Mouse (Mus musculus): ENCODE measurements around the gene Arhgef3. TPM values are rescaled to one million over a fixed set of nuclear protein-coding genes. Genes with fewer than 3 reads are reported as not detected.
A peak's percentile ranks its signal among the peaks of the same experiment; 100 is the strongest.

Arhgef3 gene
- polyA plus RNA-seq, 1 experiment from 2014 or later = 37.3 TPM

- peak; percentile 81 for ATAC-seq
- peak overlapping the region; percentile 98 for H3K9ac ChIP-seq (replicated peaks; ENCODE audit: low read depth)
- peak overlapping the region; percentile 100 for H3K27ac ChIP-seq (ENCODE audit: low read length)
- no peaks in the 10 kb centered on the region for H3K36me3 ChIP-seq (ENCODE audit: insufficient read depth, low read length)
- H3K9me3 ChIP-seq (ENCODE audit: low read length) = no peaks in the 10 kb centered on the region
- no peaks in the 10 kb centered on the region for H3K4me1 ChIP-seq (ENCODE audit: insufficient read depth, low read depth, low read length)
- DNase-seq (ENCODE audit: low spot score) = peak; percentile 95
- WGBS = under 1% methylated on average over 52 of the region's 78 CpGs
- TF ChIP-seq CTCF (IDR thresholded peaks at IDR 0.05) (no peak), EP300 (IDR thresholded peaks at IDR 0.05) (no peak)
- H3K27me3 ChIP-seq (replicated peaks; ENCODE audit: insufficient read depth, low read length) = no peaks in the 10 kb centered on the region
- H3K4me3 ChIP-seq (ENCODE audit: low read depth, low read length) = peak overlapping the region; percentile 65
- peak overlapping the region; percentile 92 for H3K4me2 ChIP-seq (replicated peaks; ENCODE audit: low read depth, low read length)
Measured at GRCm38 (mm10) chr14:27428973-27429711, 314.4 kb downstream of the Arhgef3 start.

GRCm38 (mm10) chr14:27430280-27430679, 315.6 kb downstream of the Arhgef3 start:
- Histone ChIP-seq H3K27me3 (replicated peaks; ENCODE audit: insufficient read depth, low read length) (no peaks in the 10 kb centered on the region), H3K9me3 (ENCODE audit: low read length) (no peaks in the 10 kb centered on the region), H3K9ac (replicated peaks; ENCODE audit: low read depth) (no peak overlapping the region), H3K36me3 (ENCODE audit: insufficient read depth, low read length) (no peaks in the 10 kb centered on the region), H3K4me3 (ENCODE audit: low read depth, low read length) (no peak overlapping the region), H3K4me1 (ENCODE audit: insufficient read depth, low read depth, low read length) (no peaks in the 10 kb centered on the region), H3K4me2 (replicated peaks; ENCODE audit: low read depth, low read length) (peak overlapping the region; percentile 92; the same call in 1 of the 2 replicates), H3K27ac (ENCODE audit: low read length) (no peak overlapping the region)
- WGBS = 81% methylated on average over 4 of the region's 4 CpGs
- TF ChIP-seq CTCF (IDR thresholded peaks at IDR 0.05) (no peak), EP300 (IDR thresholded peaks at IDR 0.05) (no peak)
- no peak for DNase-seq (ENCODE audit: low spot score)
- no peak for ATAC-seq

DNA sequence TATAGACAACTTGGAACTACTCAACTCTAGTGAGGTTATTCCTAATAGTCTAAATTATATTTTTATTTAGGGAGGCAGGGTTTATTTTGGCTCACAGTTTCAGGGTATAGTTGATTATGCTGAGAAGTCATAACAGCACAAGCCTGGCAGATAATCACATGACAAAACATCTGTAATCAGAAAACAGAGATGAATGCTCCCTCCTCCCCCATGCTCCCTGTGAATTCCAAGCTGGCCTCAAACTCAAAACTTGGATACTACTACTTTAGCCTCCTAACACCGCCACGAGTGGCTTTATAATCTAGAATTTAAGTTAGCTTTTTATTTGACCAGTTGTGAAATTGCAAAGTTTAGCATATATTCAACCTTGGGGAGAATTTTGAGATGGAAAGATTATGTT, 317.4 kb downstream of the Arhgef3 start:
- Histone ChIP-seq H3K9me3 (ENCODE audit: low read length) (no peaks in the 10 kb centered on the region), H3K4me1 (ENCODE audit: insufficient read depth, low read depth, low read length) (no peaks in the 10 kb centered on the region), H3K36me3 (ENCODE audit: insufficient read depth, low read length) (no peaks in the 10 kb centered on the region), H3K4me2 (replicated peaks; ENCODE audit: low read depth, low read length) (no peak overlapping the region), H3K27ac (ENCODE audit: low read length) (no peak overlapping the region), H3K27me3 (replicated peaks; ENCODE audit: insufficient read depth, low read length) (no peaks in the 10 kb centered on the region), H3K9ac (replicated peaks; ENCODE audit: low read depth) (no peak overlapping the region), H3K4me3 (ENCODE audit: low read depth, low read length) (no peak overlapping the region)
- DNase-seq (ENCODE audit: low spot score) (no peak), ATAC-seq (no peak)
- 96% methylated on average over 2 of the region's 2 CpGs for WGBS
- no peak for TF ChIP-seq CTCF (IDR thresholded peaks at IDR 0.05)
- no peak for TF ChIP-seq EP300 (IDR thresholded peaks at IDR 0.05)

DNA sequence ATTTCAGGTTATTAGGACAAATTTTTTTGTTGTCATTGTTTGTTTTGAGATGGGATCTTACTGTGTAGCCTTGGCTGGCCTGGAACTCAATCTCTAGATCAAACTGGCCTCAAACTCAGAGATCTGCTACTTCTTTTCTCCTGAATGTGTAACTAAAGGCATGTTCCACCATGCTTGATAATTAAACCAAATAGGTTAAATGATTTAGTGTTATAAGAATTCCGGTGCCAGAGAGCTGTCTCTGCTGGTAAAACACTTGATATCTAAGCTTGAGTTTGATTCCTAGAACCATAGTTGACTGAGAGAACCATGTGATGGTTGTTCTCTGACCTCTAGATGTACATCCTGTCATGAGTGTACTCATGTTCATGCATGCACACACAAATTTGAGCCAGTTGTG, 321.4 kb downstream of the Arhgef3 start:
- H3K4me3 ChIP-seq (ENCODE audit: low read depth, low read length) = no peak overlapping the region
- no peak overlapping the region for H3K9ac ChIP-seq (replicated peaks; ENCODE audit: low read depth)
- no peak for TF ChIP-seq CTCF (IDR thresholded peaks at IDR 0.05)
- TF ChIP-seq EP300 (IDR thresholded peaks at IDR 0.05) = no peak
- H3K27me3 ChIP-seq (replicated peaks; ENCODE audit: insufficient read depth, low read length) = no peaks in the 10 kb centered on the region
- ATAC-seq (no peak), DNase-seq (ENCODE audit: low spot score) (no peak)
- H3K27ac ChIP-seq (ENCODE audit: low read length) = no peak overlapping the region
- no peaks in the 10 kb centered on the region for H3K4me1 ChIP-seq (ENCODE audit: insufficient read depth, low read depth, low read length)
- no peak overlapping the region for H3K4me2 ChIP-seq (replicated peaks; ENCODE audit: low read depth, low read length)
- WGBS = 94% methylated on average over 1 of the region's 1 CpGs
- no peaks in the 10 kb centered on the region for H3K36me3 ChIP-seq (ENCODE audit: insufficient read depth, low read length)
- H3K9me3 ChIP-seq (ENCODE audit: low read length) = no peaks in the 10 kb centered on the region

DNA sequence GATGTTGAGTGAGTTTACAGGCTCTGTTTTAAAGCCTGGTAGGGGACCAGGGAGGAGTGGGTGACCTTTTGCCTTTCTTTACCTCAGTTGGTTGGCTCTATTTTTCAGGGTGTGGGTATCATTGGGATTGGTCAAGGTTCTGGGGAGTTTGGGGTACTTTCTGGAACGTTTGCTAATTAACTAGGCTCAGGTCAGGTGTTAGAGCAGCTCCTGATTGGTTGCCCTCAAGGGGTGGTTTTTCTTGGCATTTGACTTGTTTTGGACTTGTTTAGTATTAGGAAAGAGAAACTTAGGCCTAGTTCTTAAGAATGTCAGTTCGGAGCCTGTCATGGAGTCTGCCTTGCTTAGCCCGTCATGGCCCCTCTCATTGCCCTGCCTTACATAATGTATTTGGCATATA, 322.1 kb downstream of the Arhgef3 start:
- DNase-seq (ENCODE audit: low spot score) = no peak
- Histone ChIP-seq H3K9me3 (ENCODE audit: low read length) (no peaks in the 10 kb centered on the region), H3K27ac (ENCODE audit: low read length) (no peak overlapping the region), H3K27me3 (replicated peaks; ENCODE audit: insufficient read depth, low read length) (no peaks in the 10 kb centered on the region), H3K4me1 (ENCODE audit: insufficient read depth, low read depth, low read length) (no peaks in the 10 kb centered on the region), H3K4me2 (replicated peaks; ENCODE audit: low read depth, low read length) (no peak overlapping the region), H3K9ac (replicated peaks; ENCODE audit: low read depth) (no peak overlapping the region), H3K36me3 (ENCODE audit: insufficient read depth, low read length) (no peaks in the 10 kb centered on the region; the same call in 1 of the 2 replicates), H3K4me3 (ENCODE audit: low read depth, low read length) (no peak overlapping the region)
- WGBS = 87% methylated on average over 3 of the region's 3 CpGs
- TF ChIP-seq CTCF (IDR thresholded peaks at IDR 0.05) (no peak), EP300 (IDR thresholded peaks at IDR 0.05) (no peak)
- no peak for ATAC-seq

DNA sequence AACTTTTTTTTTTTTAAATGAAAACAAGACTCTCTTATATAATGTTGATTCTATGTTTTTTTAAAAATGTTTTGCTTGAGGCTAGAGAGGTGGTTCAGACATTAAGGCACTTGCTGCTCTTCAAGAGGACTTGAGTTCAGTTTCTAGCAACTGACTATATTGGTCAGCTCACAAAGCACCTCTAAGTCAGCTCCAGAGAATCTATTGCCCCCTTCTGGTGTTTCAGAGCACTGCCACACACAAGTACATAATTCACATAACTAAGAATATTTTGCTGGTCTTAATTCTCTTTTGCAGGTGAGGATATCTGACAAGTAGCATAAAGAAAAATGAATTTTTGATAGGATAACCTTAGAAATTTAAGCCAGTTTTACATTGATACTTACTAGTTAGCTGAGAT, 326.2 kb downstream of the Arhgef3 start:
- peaks cover 16% of the 10 kb centered on the region; the same call in 1 of the 2 replicates for H3K36me3 ChIP-seq (ENCODE audit: insufficient read depth, low read length)
- peak; percentile 56 for TF ChIP-seq CTCF (IDR thresholded peaks at IDR 0.05)
- no peak for TF ChIP-seq EP300 (IDR thresholded peaks at IDR 0.05)

More for the DNA sequence above, 326.2 kb downstream of the Arhgef3 start:
- Histone ChIP-seq H3K4me2 (replicated peaks; ENCODE audit: low read depth, low read length) (no peak overlapping the region), H3K9ac (replicated peaks; ENCODE audit: low read depth) (no peak overlapping the region), H3K27ac (ENCODE audit: low read length) (no peak overlapping the region), H3K27me3 (replicated peaks; ENCODE audit: insufficient read depth, low read length) (no peaks in the 10 kb centered on the region), H3K4me1 (ENCODE audit: insufficient read depth, low read depth, low read length) (no peaks in the 10 kb centered on the region), H3K9me3 (ENCODE audit: low read length) (no peaks in the 10 kb centered on the region), H3K4me3 (ENCODE audit: low read depth, low read length) (no peak overlapping the region)
- DNase-seq (ENCODE audit: low spot score) (peak; percentile 25), ATAC-seq (no peak)

Measured in lung, postnatal 0 days (tissue).